Mouse (Mus musculus) olfactory bulb, adult 2 months (tissue): ENCODE results near the gene Gm10197.

Experiments used
- CTCF ChIP-seq: fragments of 200-500 bp; IDR thresholded peaks from 2 replicates; pipeline ENCODE4 v1.5.1; 2012; ENCODE audit warnings: low read depth, mild to moderate bottlenecking, low read length, moderate library complexity; ENCODE audit not compliant: insufficient read depth
- POLR2A ChIP-seq: fragments of 200-500 bp; IDR thresholded peaks from 2 replicates; pipeline ENCODE4 v1.6.1; 2012; ENCODE audit warnings: mild to moderate bottlenecking, low read depth, low read length, moderate library complexity; ENCODE audit not compliant: insufficient read depth

DNA sequence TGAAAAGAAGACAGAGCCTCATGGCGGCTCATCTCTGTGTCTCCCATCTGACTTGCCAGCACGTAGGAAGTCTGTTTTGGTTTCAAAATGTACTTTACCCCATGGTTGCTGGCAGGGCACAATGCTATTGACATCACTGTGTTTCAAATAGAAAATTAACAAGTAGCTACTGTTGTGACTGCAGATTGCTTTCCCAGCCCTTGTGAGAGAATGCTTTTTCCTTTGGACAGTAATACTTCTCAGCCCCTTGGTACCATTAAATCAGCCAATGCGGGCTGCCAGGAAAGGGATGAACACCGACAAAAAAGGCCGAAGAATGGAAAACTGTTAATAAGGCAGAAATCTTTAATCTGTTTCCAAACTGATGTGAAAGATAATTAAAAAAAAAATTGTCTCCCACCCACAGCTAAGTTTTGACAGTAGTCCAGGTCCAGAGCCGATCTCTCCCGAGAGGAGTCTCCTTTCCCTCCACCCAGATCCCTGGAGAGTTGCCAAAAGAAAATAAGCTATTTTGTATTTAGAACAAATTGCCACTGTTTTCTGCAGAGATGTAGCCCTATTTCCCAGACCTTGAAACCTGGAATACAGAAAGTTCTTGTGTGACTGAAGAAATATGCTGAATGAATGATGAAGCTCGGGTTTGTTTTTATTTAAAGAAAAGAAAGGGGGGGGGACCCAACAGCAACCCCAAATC is 11.2 kb downstream of the Gm10197 start:
- no peak for TF ChIP-seq POLR2A
- no peak for TF ChIP-seq CTCF
